Mouse (Mus musculus) midbrain, embryonic 12.5 days (tissue): ENCODE data around the gene D3Ertd751e. TPM values are rescaled to one million over a fixed set of nuclear protein-coding genes. Genes with fewer than 3 reads are reported as not detected.

Source experiments
- ATAC-seq: fragments of 200-750 bp; cut with Nextera tagmentation; 2 replicates; pipeline ENCODE4 v1.8.0; 2017; ENCODE audit warnings: low read depth, moderate TSS enrichment, moderate library complexity; ENCODE audit not compliant: low FRiP score
- H3K27ac ChIP-seq: fragments of 300-500 bp; sonication (generic); replicated peaks from 2 replicates; pipeline ENCODE4 v1.5.1; 2016; ENCODE audit warnings: mild to moderate bottlenecking
- H3K27me3 ChIP-seq: fragments of 300-500 bp; sonication (generic); 2 replicates; pipeline ENCODE4 v1.6.1; 2016; ENCODE audit warnings: mild to moderate bottlenecking
- H3K36me3 ChIP-seq: fragments of 300-500 bp; sonication (generic); 2 replicates; pipeline ENCODE4 v1.6.1; 2016
- H3K4me1 ChIP-seq: fragments of 300-500 bp; sonication (generic); 2 replicates; pipeline ENCODE4 v1.6.1; 2016
- H3K4me2 ChIP-seq: fragments of 300-500 bp; sonication (generic); replicated peaks from 2 replicates; pipeline ENCODE4 v1.6.1; 2016; ENCODE audit warnings: mild to moderate bottlenecking, moderate library complexity
- H3K4me3 ChIP-seq: fragments of 300-500 bp; sonication (generic); 2 replicates; pipeline ENCODE4 v1.5.1; 2016; ENCODE audit warnings: mild to moderate bottlenecking
- H3K9ac ChIP-seq: fragments of 300-500 bp; sonication (generic); replicated peaks from 2 replicates; pipeline ENCODE4 v1.6.1; 2016; ENCODE audit warnings: mild to moderate bottlenecking, moderate library complexity
- H3K9me3 ChIP-seq: fragments of 300-500 bp; sonication (generic); 2 replicates; pipeline ENCODE4 v1.6.1; 2016; ENCODE audit warnings: mild to moderate bottlenecking
- WGBS: fragments of 180-500 bp; shearing (Covaris S2); methylation state at CpG from one replicate; pipeline ENCODE4 v1.1.7; 2016; 5-methylcytosine and 5-hydroxymethylcytosine counted together
- polyA plus RNA-seq: library from polyadenylated mRNA; unstranded; fragments of >200 nt; fragmentation: Nextera tagmentation; extraction: Ambion mirVana; gene quantifications from 2 replicates; pipeline ENCODE4 v1.2.1, GENCODE M21; 2016

D3Ertd751e gene
- polyA plus RNA-seq = 19.5 and 22.7 TPM in 2 replicates

GRCm38 (mm10) chr3:41742278-41742934 is at the start of gene D3Ertd751e, which contains the start of gene Sclt1:
TSS of gene D3Ertd751e (plus strand) at chr3:41742611.
TSS of gene Sclt1 (minus strand) at chr3:41742514.
- peak; percentile 99 for ATAC-seq
- Histone ChIP-seq H3K4me2 (peak within 1 kb of the TSS; percentile 74), H3K27ac (peak within 1 kb of the TSS; percentile 97), H3K9me3 (no peaks in the 10 kb centered on the region), H3K4me3 (peak within 1 kb of the TSS; percentile 70), H3K9ac (peak within 1 kb of the TSS; percentile 86), H3K4me1 (peaks cover 18% of the 10 kb centered on the region), H3K36me3 (no peaks in the 10 kb centered on the region), H3K27me3 (no peaks in the 10 kb centered on the region)
- under 1% methylated on average over 66 of the region's 66 CpGs for WGBS

DNA sequence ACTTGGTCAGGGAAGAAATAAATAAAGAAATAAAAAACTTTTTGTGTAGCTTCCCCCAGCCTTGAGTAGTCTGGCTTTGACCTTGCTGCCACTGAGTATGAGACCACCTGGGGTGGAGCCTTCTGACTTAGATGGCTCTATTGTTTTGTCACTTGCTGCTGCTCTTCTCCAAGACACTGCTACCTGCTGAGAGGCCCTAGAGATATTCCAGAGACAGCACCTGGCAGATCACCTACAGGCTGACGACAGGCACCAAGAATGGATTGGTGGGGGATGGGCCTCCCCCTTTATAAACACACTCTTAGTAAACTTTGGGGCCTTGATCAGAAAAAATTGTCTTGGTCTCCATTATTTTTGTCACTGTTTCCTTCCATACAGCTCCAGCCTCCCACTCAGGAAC is 46.7 kb upstream of the D3Ertd751e start:
- Histone ChIP-seq H3K27ac (no peak overlapping the region), H3K27me3 (no peaks in the 10 kb centered on the region), H3K4me3 (no peak overlapping the region), H3K36me3 (peaks cover 7% of the 10 kb centered on the region; the same call in 1 of the 2 replicates), H3K4me2 (no peak overlapping the region), H3K9ac (no peak overlapping the region), H3K9me3 (no peaks in the 10 kb centered on the region), H3K4me1 (no peaks in the 10 kb centered on the region)
- ATAC-seq = no peak
- 75% methylated on average over 1 of the region's 1 CpGs for WGBS

DNA sequence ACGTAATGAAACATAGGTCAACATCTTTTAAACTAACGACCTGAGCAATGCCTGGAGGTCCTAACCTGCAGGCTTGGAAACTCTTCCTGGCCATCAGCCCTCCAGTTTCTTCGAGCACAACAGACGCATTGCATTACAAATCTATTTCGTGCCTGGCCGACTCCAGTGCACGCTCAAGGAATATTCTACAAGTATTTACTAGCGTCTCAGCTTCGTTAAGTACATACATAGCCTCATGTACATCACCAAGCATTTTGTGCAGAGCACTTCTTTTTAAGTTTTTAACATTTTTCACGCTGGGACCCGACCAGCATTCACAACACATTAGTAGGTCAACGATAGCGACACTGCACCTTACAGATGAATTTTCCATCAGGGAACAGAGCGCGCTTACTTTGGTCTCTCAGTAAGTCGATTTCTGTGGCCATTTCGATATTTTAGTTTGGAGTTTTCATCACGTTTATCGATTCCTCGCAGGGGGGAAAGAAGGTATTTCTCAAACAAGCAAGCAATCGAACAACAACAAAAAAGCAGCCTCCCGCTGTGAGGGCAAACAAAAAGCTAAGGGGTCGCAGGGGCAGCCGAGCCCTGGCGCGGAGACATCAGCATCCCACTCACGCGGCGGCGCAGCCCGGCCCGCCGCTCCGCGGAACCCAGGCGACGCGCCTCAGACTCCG is 672 bp upstream of the D3Ertd751e start:
- Histone ChIP-seq H3K27me3 (no peaks in the 10 kb centered on the region), H3K9ac (peak overlapping the region; percentile 86), H3K4me1 (peaks cover 18% of the 10 kb centered on the region), H3K36me3 (no peaks in the 10 kb centered on the region), H3K9me3 (no peaks in the 10 kb centered on the region), H3K27ac (peak overlapping the region; percentile 97), H3K4me3 (peak overlapping the region; percentile 70), H3K4me2 (peak overlapping the region; percentile 74)
- under 1% methylated on average over 39 of the region's 39 CpGs for WGBS
- peak; percentile 84; the same call in 1 of the 2 replicates for ATAC-seq

- Histone ChIP-seq H3K27me3 (no peaks in the 10 kb centered on the region), H3K4me2 (peak overlapping the region; percentile 74), H3K27ac (no peak overlapping the region), H3K9me3 (no peaks in the 10 kb centered on the region), H3K36me3 (no peaks in the 10 kb centered on the region), H3K9ac (no peak overlapping the region), H3K4me1 (peaks cover 18% of the 10 kb centered on the region), H3K4me3 (peak overlapping the region; percentile 70; the same call in 1 of the 2 replicates)
- 41% methylated on average over 6 of the region's 6 CpGs for WGBS
- no peak for ATAC-seq
These were observed 1.0 kb downstream of the D3Ertd751e start for GRCm38 (mm10) chr3:41743436-41743835.

GRCm38 (mm10) chr3:41754556-41754955 is 12.1 kb downstream of the D3Ertd751e start:
- no peak overlapping the region for H3K9ac ChIP-seq

DNA sequence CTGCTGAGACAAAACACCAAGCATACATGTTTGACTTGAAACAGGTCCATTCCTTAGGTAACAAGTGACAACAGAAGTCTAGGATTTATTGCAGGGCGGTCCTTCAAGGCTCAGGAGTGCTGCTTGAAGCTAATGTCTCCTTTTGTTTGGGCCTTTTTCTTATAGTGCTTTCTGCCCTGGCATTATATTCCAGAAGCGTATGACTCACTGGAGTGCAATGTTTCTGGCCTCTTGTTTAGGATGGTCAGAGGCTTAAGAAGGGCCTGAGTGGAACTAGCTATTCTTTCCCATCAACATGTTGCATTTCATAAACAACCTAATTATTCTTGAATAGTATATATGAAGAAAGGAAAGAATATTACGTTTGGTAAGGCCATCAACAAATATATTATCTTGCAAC is 19.7 kb downstream of the D3Ertd751e start:
- Histone ChIP-seq H3K36me3 (no peaks in the 10 kb centered on the region), H3K9ac (no peak overlapping the region), H3K4me3 (no peak overlapping the region), H3K4me2 (no peak overlapping the region), H3K4me1 (no peaks in the 10 kb centered on the region), H3K27me3 (no peaks in the 10 kb centered on the region), H3K27ac (no peak overlapping the region), H3K9me3 (no peaks in the 10 kb centered on the region)
- ATAC-seq = no peak
- WGBS = 83% methylated on average over 3 of the region's 3 CpGs

More at GRCm38 (mm10) chr3:41754556-41754955, 12.1 kb downstream of the D3Ertd751e start:
- H3K36me3 ChIP-seq = 0 out of 2 replicates have a peak, but pooled peaks cover 6% of the 10 kb centered on the region
- 83% methylated on average over 2 of the region's 2 CpGs for WGBS
- H3K4me2 ChIP-seq = no peak overlapping the region
- H3K4me1 ChIP-seq = no peaks in the 10 kb centered on the region
- no peak overlapping the region for H3K4me3 ChIP-seq
- H3K27ac ChIP-seq = no peak overlapping the region
- no peaks in the 10 kb centered on the region for H3K27me3 ChIP-seq
- no peak for ATAC-seq
- H3K9me3 ChIP-seq = no peaks in the 10 kb centered on the region

DNA sequence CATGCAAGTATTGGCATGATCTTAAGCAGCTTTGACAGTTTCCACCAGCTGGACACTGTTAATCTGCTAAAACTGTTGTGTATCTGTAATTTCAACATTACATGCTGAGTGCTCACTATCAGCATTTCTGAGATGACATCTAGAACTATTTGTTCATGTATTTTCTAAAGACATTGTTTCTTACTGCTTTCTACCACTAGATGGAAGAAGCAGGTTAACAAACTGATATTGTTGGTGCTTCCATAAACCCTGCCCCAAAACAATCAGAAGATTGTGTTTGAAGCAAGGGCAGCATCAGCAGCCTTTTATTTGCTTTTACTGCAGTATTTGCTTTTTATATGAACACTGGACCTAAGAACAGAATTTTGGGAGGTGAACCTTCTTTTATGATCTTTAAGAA is 70.0 kb downstream of the D3Ertd751e start:
- no peaks in the 10 kb centered on the region for H3K4me1 ChIP-seq
- ATAC-seq = no peak
- no peaks in the 10 kb centered on the region for H3K9me3 ChIP-seq
- no peaks in the 10 kb centered on the region for H3K36me3 ChIP-seq
- no peak overlapping the region for H3K4me3 ChIP-seq
- H3K4me2 ChIP-seq = no peak overlapping the region
- H3K27me3 ChIP-seq = no peaks in the 10 kb centered on the region
- H3K27ac ChIP-seq = no peak overlapping the region
- H3K9ac ChIP-seq = no peak overlapping the region

Other genes with a start within 250 kb of the D3Ertd751e start
- gene Jade1, start 186.9 kb upstream of the D3Ertd751e start, polyA plus RNA-seq = 19.5 and 19.7 TPM in 2 replicates
- 27.2 and 30.5 TPM in 2 replicates for gene Sclt1, start 97 bp upstream of the D3Ertd751e start, polyA plus RNA-seq